Mouse (Mus musculus) heart, postnatal 10 days (tissue): Measurements from ENCODE around the gene Zfp839. TPM values are rescaled to one million over a fixed set of nuclear protein-coding genes. Genes with fewer than 3 reads are reported as not detected.

Experiments used
- DNase-seq, 2 experiments: peaks; one replicate each; pipeline ENCODE4 v3.0.0; 2021
- intact Hi-C: fragments of 180-260 bp; cut with DNase I; formaldehyde crosslinking; loops from one replicate; pipeline ENCODE4 v1.15.1; 2025
- total RNA-seq, 2 experiments: library from RNA; stranded (reverse); gene quantifications; 2 replicates each; pipeline ENCODE4 v1.2.3; 2021

The Zfp839 gene
- total RNA-seq, 2 experiments from 2014 or later = 7.1 to 7.4 TPM

DNA sequence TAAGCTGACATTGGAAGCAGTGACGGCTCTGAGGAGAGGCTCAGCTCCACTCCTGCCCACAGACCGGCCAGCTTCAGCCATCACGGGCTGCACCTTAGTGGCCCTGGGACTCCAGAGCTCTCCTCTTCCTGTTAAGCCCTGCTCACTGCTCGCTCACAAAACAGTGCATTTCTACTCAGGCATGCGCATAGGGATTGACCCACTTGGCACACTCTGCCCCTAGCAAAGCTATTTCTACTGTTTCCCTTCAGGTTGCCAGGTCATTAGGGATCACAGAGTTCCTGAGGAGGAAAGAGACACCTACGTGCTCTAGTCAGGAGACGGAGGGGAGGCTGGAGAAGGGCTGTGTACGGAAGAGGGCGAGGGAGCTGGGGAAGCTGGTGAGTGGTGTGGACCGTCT is 15.9 kb downstream of the Zfp839 start:
- no peak for DNase-seq
- intact Hi-C loops = no loop called here

DNA sequence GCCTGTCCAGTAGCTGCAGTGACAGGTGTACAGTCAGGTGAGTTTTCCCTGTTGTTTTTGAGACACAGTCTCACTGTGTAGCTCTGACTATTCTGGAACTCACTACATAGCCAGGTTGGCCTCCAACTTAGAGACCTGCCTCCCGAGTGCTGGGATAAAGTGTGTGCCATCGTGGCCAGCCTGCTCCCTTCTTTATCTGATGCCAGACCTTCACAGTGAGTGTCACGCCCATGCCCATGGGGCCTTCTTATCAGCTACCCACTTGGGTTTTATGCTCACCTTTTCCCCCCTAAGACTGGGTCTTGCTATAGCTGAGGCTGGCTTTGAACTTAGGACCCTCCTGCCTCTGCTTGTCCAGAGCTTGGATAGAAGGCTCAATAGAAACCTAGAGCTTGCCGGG is 20.1 kb downstream of the Zfp839 start:
- intact Hi-C loops = no loop called here
- no peak for DNase-seq

DNA sequence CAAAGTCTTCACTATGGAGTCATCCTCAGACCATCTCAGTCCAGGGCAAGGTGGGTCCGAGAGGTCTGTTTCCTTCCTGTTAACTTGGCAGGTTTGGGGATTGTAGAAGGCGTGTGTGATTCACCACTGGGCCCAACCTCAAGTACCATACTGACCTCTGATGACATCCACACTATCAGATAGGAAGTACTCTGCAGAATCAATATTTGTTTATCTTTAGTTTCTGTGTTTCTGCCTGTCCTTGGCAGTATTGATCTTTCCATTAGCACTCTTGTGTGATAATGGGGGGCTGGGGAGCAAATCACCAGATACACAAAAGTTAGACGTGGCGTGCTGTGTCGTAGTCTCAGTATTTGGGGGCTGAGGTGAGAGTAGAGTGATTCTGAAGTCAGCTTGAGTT is 21.2 kb downstream of the Zfp839 start:
- no peak for DNase-seq
- intact Hi-C loops = no loop called here

DNA sequence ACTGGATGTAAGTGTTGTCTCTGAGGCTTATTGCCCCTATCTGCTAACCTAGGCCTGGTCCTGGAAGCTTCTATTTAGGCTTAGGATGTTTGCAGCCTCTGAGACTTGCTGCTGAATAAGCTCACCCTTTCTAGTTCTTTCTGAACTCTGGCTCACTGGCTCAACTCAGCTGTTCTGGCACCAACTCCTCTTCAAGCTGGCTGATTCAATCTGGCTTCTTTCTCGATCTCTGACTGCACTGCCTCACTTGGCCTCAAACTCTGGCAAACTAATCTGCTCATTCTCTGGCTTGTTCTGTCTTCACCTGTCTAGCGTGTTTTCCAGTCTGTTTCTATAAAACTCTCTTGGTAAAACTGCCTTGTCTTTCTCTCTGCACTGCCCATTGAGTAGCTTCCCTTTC is 25.3 kb downstream of the Zfp839 start:
- DNase-seq = no peak
- intact Hi-C loops = no loop called here

DNA sequence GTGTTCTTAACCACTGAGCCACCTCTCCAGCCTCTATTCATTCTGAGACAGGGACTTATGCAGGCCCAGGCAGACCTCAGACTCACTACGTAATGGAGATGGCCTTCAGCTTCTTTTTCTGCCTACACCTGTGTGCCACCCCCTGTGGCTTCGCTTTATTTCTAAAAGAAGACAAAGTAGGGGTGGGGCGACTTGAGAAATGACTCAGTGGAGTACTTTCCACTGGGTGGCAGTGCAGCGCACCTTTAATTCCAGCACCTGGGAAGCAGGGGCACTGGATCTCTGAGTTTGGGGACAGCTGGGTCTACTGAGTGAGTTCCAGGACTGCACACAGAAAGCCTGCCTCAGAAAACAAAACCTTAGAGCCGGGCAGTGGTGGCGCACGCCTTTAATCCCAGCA is 32.2 kb downstream of the Zfp839 start:
- intact Hi-C loops = no loop called here
- DNase-seq = no peak

DNA sequence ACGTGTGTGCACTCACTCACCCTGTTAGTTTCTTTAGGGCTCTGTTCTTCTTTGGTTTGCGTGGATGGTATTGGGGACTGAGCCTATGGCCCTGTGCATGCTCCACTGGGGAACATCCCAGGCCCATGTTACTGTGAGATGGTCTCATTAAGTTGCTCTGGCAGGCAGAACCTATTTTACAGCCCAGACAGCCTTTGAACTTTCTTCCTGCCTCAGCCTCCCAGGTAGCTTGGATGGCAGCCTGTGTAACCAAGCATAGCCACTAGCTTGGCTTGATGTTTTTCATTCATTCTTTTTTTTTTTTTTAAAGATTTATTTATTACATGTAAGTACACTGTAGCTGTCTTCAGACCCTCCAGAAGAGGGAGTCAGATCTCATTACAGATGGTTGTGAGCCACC is 35.2 kb downstream of the Zfp839 start:
- no peak for DNase-seq
- intact Hi-C loops = no loop called here

DNA sequence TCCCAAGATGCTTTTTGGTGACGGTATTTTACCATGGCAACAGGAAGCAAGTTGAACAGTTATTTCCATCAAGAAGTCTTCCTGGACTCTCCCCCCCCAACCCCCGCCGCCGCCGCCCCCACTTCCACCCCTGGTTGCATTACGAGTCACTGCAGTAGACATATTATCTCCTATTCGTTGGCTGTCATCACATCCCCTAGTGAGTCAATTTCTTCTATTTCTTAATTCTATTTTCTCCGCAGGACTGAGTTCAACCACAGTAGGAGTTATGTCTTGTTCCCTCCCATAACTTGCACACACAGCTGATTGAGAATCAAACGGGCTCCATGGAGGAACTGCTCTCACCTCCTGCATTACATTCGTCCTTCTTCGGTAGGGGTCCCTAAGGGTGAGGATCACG is 38.1 kb downstream of the Zfp839 start:
- intact Hi-C loops = no loop called here
- peak in 1 of 2 experiments; percentile 9 for DNase-seq

DNA sequence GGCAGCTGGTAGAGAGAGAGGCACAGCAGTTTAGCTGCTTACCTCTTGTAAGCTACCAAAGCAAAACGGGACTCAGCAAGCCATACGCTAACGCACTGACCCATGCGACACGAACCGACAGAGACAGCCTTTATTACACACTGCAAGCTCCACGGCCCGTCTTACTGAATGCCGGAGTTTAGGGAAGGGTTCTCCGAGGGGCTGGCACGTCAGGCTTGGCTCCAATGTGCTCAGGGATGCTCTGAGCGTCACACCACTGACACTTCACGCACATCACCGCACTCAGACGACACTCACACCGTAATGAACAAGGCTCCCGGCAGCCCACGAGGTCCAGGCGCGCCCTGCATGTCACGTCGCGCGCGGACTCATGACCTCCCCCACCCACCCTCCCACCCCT is 38.6 kb downstream of the Zfp839 start:
- DNase-seq = no peak

DNA sequence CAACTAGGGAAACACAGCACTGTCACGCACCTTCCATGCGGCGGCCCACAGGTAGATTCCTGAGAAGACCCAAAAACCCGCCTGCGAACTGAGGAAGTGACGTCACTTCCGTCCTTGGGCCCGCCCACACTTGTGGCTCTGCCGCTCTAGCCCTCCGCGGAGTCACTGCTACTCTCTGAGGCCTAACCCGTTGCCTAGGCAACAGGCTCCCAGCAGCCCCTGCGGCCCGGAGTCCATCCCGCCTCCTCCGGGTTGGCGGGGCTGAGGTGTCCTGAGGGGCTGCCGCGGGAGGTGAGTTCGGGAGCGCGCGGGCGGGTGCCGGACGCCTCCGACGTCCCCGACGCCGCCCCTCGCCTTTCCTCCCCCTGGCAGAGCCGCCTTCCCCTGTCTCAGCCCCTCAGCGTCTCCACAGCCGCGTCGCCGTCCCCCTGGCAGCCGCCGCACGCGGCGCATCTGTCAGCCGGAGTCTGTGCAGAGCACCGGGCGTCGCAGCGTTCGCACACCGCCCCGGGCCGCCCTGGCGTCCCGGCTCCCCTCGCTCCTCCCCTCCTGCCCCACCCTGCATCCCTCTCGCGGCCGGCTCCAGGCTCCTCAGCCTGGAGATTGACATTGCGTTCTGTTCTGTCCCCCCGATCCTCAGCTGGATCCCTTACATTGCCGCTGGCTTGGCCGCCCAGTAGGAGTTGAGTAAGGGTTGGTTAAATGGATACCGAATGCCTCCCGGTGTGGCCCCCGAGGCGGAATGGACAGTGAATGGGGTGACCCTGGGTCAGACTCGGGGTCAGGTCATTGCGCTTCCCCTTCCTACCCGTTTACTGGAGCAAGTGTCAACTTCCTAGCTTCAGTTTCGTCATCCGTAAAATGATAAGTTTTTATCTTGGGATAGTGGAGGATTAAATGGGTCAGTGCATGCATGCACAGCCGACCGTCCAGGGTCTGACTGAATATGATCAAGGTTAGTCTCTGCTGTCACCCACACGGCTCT is 39.3 kb downstream of the Zfp839 start, which contains the start of the genes Cinp and Tecpr2:
Gene Cinp, minus strand, starts transcription at position 110 of the 985 bp plus-strand sequence.
Gene Tecpr2, plus strand, starts transcription at position 229 of the 985 bp plus-strand sequence.
- DNase-seq = peak; percentile 97
- intact Hi-C loops = no loop called here

More for the DNA sequence above, 38.6 kb downstream of the Zfp839 start:
- intact Hi-C loops = no loop called here

DNA sequence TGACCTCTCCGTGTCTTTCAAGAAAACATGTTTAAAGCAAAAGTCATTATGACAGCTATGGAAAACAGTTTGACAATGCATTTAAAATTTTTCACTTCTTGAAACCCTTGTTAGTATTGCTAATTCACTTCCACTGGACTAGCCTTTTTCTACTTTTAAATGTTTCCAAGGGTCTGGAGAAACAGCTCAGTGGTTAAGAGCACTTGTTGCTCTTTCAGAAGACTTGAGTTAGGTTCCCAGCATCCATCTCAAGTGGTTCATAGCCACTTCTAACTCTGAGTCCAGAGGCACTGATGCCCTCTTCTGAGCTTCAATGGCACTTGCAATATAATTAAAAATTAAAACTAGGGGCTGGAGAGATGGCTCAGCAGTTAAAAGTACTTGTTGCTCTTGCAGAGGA is 41.8 kb downstream of the Zfp839 start:
- intact Hi-C loops = no loop called here
- DNase-seq = no peak

DNA sequence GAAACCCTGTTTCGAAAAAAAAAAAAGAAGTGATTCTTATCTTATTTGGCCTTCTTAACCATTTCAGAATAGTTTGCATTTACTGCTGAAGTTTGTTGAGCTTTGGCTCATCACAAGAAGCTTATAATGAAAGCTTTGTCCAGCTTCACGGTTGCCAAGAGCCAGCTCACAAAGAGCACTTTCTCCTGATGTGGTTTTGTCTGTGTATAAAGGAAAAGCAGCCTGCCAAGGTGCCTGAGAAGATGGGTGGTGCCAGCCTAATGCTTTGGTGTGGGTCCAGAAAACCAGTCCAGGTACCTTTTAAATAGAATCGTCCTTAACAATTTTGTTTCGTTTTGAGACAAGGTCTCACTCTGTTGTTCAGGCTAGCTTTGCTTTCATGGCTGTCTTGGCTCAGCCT is 52.1 kb downstream of the Zfp839 start:
- intact Hi-C loops = no loop called here
- DNase-seq = no peak

DNA sequence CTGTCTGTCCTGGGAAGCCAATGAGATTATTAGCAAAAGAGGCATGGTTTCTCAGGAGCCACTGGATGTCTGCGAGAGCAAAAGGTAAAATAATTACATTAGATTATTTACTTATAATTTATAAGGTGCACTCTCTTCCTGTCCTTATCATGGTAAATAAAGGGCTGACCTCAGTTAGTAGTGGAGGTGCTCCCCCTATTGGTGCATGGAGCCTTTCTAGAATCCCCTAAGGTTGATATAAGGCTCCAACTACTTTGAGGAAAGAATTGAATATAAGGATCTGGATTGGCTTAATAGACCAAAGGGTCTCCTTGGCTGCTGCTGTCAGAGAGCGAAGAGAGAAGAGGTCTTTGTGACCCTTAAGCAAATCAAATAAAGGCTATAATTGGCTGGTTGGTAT is 53.5 kb downstream of the Zfp839 start:
- intact Hi-C loops = no loop called here
- DNase-seq = no peak

DNA sequence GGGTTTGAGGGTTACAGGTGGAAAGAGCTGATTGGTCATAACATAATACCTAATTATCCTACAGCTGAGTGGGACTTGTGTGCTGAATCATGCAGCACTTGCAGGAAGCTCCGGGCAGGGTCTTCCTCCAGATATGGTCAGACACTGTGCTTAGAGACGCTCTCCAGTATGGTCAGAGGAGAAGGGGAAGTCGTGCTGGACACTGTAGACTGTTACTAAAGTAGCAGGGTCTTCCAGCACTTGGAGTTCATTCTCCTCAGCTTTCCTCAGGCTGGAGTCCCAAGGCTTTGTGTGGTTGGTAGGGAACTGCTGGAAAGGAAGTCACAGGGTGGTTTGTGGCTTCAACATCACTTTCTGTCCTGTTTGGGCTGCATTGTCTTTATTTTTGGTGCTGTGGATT is 57.8 kb downstream of the Zfp839 start:
- intact Hi-C loops = no loop called here
- no peak for DNase-seq

DNA sequence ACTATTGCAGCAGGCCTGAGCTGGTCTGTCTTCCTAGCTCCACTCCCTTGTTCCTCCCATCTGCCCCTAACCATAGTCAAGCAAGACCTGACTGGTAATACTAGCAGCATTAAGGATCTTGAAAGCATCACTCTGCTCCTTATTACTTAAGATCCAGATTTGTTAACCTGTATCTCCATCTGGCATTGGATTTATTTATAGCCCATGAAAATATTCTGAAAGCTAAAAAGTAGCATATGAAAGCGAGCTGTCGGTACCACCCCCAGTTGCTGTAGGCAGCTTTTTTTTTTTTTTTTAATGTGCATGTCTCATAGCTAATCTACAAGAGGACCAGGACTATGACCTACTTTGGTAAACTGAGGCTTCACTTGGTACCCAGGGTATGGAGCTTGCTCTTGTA is 59.9 kb downstream of the Zfp839 start:
- no peak for DNase-seq
- intact Hi-C loops = no loop called here

DNA sequence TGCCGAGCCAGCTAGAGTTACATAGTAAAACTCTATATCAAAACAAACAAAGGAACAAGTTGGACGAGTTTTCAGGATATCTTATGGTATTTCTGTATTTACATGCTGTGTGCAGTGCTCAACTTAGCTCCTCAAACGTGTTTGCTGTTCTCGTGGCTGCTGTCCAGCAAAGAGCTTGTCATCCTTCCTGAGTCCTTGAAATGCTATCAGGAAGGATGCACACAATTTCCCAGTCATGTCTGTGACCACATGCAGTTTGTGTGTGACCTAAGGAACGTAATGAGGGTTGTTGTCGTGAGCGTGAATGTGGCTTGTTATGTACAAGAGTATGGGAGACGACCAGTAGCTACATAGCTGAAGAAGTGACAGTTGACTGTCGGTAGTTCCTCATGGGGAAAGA is 65.7 kb downstream of the Zfp839 start:
- no peak for DNase-seq
- intact Hi-C loops = no loop called here

Other genes starting within 250 kb of the Zfp839 start
- 100 to 1,000 TPM; 162 to 183 TPM for gene Dync1h1, start 248.8 kb upstream of the Zfp839 start, total RNA-seq
- gene 1700001K19Rik, start 167.6 kb upstream of the Zfp839 start, total RNA-seq = not detected
- 100 to 1,000 TPM; 176 to 182 TPM for gene Hsp90aa1, start 147.5 kb upstream of the Zfp839 start, total RNA-seq
- gene Wdr20, start 112.3 kb upstream of the Zfp839 start, total RNA-seq = 10 to 100 TPM; 29.0 to 34.0 TPM
- gene Mok, start 9.3 kb upstream of the Zfp839 start, total RNA-seq = under 1 TPM; 0.57 to 0.62 TPM
- 10 to 100 TPM; 37.0 to 43.9 TPM for gene Cinp, start 38.9 kb downstream of the Zfp839 start, total RNA-seq
- 1 to 10 TPM; 5.2 to 6.3 TPM for gene Tecpr2, start 39.0 kb downstream of the Zfp839 start, total RNA-seq
- 10 to 100 TPM; 35.4 to 70.2 TPM for gene Ankrd9, start 128.8 kb downstream of the Zfp839 start, total RNA-seq
- 10 to 100 TPM; 25.3 to 27.9 TPM for gene Rcor1, start 189.1 kb downstream of the Zfp839 start, total RNA-seq